Mouse (Mus musculus): ENCODE measurements around the gene Zp1.

The Zp1 gene

GRCm38 (mm10) chr19:10920532-10920931 lies at the start of gene Zp1:
Gene Zp1 (minus strand): TSS chr19:10920632.
- no peak for DNase-seq (ENCODE audit: low spot score)

DNA sequence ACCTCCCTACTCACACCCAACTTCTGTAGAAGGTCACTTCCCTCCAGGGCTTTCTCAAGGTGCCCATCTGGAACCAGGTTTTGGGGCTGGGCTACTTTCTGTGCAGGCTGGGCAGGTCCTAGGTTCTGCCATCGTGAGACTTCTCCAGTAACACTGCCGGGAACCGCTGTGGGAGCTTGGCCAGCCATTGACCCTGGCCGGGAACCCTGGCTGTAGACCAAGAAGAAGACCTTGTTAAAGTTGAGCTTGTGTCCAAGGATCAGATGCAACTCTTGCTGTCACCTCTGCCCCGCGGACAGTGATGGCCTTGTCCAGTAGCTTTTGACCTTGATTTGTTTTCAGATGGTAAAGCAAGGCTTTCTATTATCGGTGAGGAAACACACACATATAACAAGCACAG lies 48.1 kb upstream of the Zp1 start:
- DNase-seq (ENCODE audit: low spot score): no peak

- no peak for DNase-seq (ENCODE audit: low spot score)
Observed at GRCm38 (mm10) chr19:10965721-10966120, 45.3 kb upstream of the Zp1 start.

GRCm38 (mm10) chr19:10959978-10960346 lies 39.5 kb upstream of the Zp1 start:
- DNase-seq (ENCODE audit: low spot score): no peak

GRCm38 (mm10) chr19:10959085-10959977 lies 38.9 kb upstream of the Zp1 start:
- DNase-seq (ENCODE audit: low spot score): peak; percentile 71

- DNase-seq (ENCODE audit: low spot score): peak; percentile 62
Observed at GRCm38 (mm10) chr19:10952021-10952939, 31.8 kb upstream of the Zp1 start.

DNA sequence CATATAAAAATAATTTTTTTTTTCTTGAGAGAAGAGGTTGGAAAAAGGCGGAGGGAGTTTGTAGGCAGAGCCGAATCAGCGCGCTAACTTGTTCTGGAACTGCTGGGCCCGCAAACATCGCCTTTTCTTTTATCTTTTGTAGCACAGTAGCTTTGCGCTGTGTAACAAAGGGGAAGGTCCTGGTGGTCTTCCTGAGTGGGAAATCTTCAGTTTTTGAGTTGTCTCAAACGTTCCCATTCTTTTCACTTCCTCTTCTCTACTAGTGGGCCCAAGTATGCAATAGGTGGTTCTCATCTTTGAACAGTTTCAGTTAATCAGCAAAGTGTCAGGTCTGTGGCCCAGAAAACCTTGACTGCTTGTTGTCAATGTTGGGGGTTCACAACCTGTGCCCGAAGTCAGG lies 29.1 kb upstream of the Zp1 start:
- no peak for DNase-seq (ENCODE audit: low spot score)

- DNase-seq (ENCODE audit: low spot score): peak; percentile 96
Observed at GRCm38 (mm10) chr19:10949112-10949511, 28.7 kb upstream of the Zp1 start, which contains the start of gene Ccdc86. Gene Ccdc86 (minus strand): TSS chr19:10949266.

DNA sequence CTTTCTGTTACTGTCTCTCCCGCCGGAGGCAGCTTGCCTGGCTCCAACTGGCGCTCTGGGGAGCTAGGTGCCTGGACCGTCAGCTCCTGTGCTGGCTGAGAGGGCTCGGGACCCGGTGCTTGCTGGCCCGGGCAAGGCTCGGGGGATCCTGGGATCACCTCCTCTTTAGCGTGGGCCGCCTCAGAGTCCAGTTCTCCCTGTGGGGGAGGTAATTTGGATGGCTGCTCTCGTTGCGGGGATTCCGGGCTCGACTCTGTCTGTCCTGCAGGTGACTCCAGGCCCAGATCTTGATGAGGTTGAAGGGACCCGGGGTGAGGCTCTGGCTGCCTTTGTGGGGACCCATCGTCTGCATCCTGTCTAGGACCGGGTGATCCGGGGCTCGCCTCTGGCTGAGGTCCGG lies 28.0 kb upstream of the Zp1 start:
- DNase-seq (ENCODE audit: low spot score): peak; percentile 29

GRCm38 (mm10) chr19:10947219-10947618 lies 26.8 kb upstream of the Zp1 start:
- no peak for DNase-seq (ENCODE audit: low spot score)

GRCm38 (mm10) chr19:10946506-10946905 lies 26.1 kb upstream of the Zp1 start:
- no peak for DNase-seq (ENCODE audit: low spot score)

- no peak for DNase-seq (ENCODE audit: low spot score)
Observed at GRCm38 (mm10) chr19:10943955-10944354, 23.5 kb upstream of the Zp1 start.

- DNase-seq (ENCODE audit: low spot score): no peak
Observed at GRCm38 (mm10) chr19:10940801-10941457, 20.5 kb upstream of the Zp1 start.

DNA sequence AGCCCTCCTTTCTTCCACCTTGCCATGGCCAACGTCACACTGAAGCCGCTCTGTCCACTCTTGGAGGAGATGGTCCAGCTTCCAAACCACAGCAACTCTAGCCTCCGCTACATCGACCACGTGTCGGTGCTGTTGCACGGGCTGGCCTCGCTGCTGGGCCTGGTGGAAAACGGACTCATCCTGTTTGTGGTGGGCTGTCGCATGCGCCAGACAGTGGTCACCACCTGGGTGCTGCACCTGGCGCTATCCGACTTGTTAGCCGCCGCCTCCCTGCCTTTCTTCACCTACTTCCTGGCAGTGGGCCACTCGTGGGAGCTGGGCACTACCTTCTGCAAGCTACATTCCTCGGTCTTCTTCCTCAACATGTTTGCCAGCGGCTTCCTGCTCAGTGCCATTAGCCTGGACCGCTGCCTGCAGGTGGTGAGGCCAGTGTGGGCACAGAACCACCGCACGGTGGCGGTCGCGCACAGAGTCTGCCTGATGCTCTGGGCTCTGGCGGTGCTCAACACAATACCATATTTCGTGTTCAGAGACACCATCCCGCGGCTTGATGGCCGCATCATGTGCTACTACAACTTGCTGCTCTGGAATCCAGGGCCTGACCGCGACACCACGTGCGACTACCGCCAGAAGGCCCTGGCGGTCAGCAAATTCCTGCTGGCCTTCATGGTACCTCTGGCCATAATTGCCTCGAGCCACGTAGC lies 19.8 kb upstream of the Zp1 start:
- DNase-seq (ENCODE audit: low spot score): no peak

- DNase-seq (ENCODE audit: low spot score): no peak
Observed at GRCm38 (mm10) chr19:10938771-10939170, 18.3 kb upstream of the Zp1 start.

DNA sequence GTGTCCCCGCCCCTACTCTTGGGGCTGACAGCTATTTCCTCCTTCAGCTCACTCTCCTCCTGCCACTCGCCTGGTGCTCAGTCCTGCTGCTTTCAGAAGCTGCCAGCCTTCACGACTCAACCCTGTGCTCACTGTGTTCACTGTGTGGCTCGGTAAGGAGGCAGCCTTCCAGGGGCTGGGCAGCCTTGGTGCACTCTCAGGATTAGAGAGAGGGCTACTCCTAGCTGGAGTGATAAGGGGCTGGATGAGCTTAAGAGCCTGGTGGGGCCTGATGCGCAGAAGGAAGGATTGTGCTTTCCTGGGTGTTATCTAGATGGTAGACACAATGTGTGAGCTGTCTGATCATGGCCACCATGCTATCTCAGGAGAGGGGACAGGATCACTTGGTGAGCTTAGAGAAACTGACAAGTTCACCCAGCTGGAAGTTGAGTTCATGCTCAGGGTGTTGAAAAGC lies 16.7 kb upstream of the Zp1 start, which contains the start of gene Ptgdr2:
Ptgdr2 (plus strand) TSS at position 51 of the 454 bp plus-strand sequence.
- DNase-seq (ENCODE audit: low spot score): no peak

DNA sequence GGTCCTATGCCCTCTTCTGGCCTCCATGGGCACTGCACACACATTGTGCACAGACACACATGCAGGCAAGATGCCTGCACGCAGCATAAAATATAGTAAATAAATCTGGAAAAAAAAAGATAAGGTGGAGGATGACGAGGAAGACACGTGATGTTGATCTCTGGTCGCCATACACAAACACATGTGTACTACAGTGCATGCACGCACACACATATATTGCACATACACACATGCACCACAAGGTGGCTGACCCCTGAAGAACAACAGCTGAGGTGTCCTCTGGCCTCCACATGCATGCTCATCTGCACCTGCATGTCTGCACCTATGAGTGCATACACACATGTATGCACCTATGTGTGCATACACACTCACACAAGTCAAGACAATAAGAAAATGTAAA lies 15.6 kb upstream of the Zp1 start:
- no peak for DNase-seq (ENCODE audit: low spot score)

DNA sequence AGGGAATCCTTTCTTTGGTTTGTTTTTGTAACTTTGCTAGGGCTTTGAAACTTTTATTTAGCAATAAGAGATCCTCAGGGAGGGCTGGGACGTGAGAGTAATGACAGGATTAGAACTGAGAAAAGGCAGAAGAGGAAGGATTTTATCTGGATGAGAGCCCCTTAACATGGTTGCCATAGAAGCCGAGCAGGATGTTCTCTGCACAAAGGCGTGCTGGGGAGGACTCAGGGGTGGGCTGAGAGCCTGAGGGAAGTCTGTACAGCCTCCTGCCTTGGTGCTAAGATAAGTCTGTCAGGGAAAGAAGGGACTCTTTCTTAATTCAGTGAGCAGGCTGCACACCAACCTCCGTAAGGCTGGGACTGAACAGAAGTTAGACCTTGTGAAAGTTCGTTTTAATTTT lies 14.6 kb upstream of the Zp1 start:
- no peak for DNase-seq (ENCODE audit: low spot score)

- no peak for DNase-seq (ENCODE audit: low spot score)
Observed at GRCm38 (mm10) chr19:10930641-10931040, 10.2 kb upstream of the Zp1 start.

GRCm38 (mm10) chr19:10926666-10927065 lies 6.2 kb upstream of the Zp1 start:
- peak; percentile 26 for DNase-seq (ENCODE audit: low spot score)

DNA sequence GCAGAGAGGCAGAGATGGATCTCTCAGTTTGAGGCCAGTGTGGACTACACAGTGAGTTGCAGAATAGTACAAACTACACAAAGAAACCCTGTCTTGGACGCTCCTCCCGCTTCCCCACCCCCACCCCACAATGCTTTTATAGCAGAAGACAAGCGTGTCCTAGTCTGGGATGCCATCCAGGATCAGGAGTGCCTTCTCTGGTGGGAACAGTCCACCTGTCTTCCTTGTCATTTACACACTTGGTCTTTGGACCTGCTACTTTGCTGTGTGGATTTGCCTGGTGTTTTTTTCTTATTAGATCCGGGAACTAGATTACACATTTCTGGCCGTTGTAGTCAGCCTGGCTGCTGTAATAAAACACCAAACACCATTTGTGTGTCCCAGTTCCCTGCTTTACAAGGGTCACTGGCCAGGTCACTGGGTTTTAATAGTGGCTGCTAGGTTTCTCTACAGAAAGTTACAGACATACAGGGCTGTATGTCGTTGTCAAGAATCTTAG lies 5.7 kb upstream of the Zp1 start:
- peak; percentile 30 for DNase-seq (ENCODE audit: low spot score)

Measured in MN1 (cell line).